In genomic region chr6:126939487-126940171, GRCm38 (mm10) we compare ENCODE assay signal across 8 mouse cellular contexts. TPM values are rescaled to one million over a fixed set of nuclear protein-coding genes. Genes with fewer than 3 reads are reported as not detected.
DNase-seq lines count a peak whose midpoint lies in the region; ATAC-seq lines count a peak whose summit lies in the region.

TSS of gene Rad51ap1 (minus strand) at chr6:126939587.
TSS of gene D6Wsu163e (plus strand) at chr6:126939962.

- peak within 1 kb of the TSS; percentile 88 for H3K4me2 ChIP-seq in heart, embryonic 14.5 days (ENCODE audit: low read length)
- peak within 1 kb of the TSS; percentile 81 for H3K4me2 ChIP-seq in liver, embryonic 13.5 days
- H3K4me2 ChIP-seq in stomach, embryonic 16.5 days (ENCODE audit: low read depth, low read length): peak within 1 kb of the TSS; percentile 97

- DNase-seq in c-Kit-negative CD71-positive TER-119-positive erythroid progenitor cells, embryonic 14.5 days (ENCODE audit: low read depth, low spot score): peak; percentile 89
- DNase-seq in fibroblast of lung, adult 2 months (ENCODE audit: low read depth): peak; percentile 88
- DNase-seq in kidney, postnatal 14 days: peak; percentile 97
- DNase-seq in liver, embryonic 13.5 days: peak; percentile 94
- peak; percentile 93 for DNase-seq in neural tube, embryonic 10.5 days (ENCODE audit: extremely low spot score, low spot score)

- peak within 1 kb of the TSS; percentile 65 to 92 for H3K4me3 ChIP-seq in heart, embryonic 14.5 days (ENCODE audit: control insufficient read depth in 1 of 2, insufficient read depth in 1 of 2, low read depth in 1 of 2, low read length in 2 of 2)
- peak within 1 kb of the TSS; percentile 91 for H3K4me3 ChIP-seq in liver, embryonic 13.5 days (replicated peaks)
- H3K4me3 ChIP-seq in stomach, embryonic 16.5 days (replicated peaks; ENCODE audit: low read length): peak within 1 kb of the TSS; percentile 80

- H3K27ac ChIP-seq in heart, embryonic 14.5 days (replicated peaks in 1 of 2; ENCODE audit: control insufficient read depth in 1 of 2, insufficient read depth in 1 of 2, low read depth in 2 of 2, low read length in 2 of 2): peak within 1 kb of the TSS; percentile 50
- H3K27ac ChIP-seq in liver, embryonic 13.5 days: peak within 1 kb of the TSS; percentile 88
- peak within 1 kb of the TSS; percentile 25; the same call in 1 of the 2 replicates for H3K27ac ChIP-seq in stomach, embryonic 16.5 days (ENCODE audit: low read length)

- H3K4me1 ChIP-seq in heart, embryonic 14.5 days (ENCODE audit: control insufficient read depth in 2 of 2, insufficient read depth in 2 of 2, low read length in 2 of 2): peaks cover 0 to 19% of the 10 kb centered on the region in 2 experiments; a peak in 3 of 4 replicates
- peaks cover 38% of the 10 kb centered on the region for H3K4me1 ChIP-seq in liver, embryonic 13.5 days (replicated peaks)
- H3K4me1 ChIP-seq in stomach, embryonic 16.5 days (ENCODE audit: control insufficient read depth, insufficient read depth, low read length): peaks cover 9% of the 10 kb centered on the region

- H3K36me3 ChIP-seq in heart, embryonic 14.5 days (ENCODE audit: control insufficient read depth, insufficient read depth, low read length): peaks cover 32% of the 10 kb centered on the region
- H3K36me3 ChIP-seq in liver, embryonic 13.5 days: peaks cover 31% of the 10 kb centered on the region
- H3K36me3 ChIP-seq in stomach, embryonic 16.5 days (ENCODE audit: control insufficient read depth, insufficient read depth, low read length): no peaks in the 10 kb centered on the region; the same call in 1 of the 2 replicates

- ATAC-seq in CD4-positive, CD25-positive, alpha-beta regulatory T cell, adult 4 months: peak; percentile 99
- peak; percentile 97 for ATAC-seq in heart, embryonic 14.5 days (ENCODE audit: insufficient number of reproducible peaks, insufficient read depth, low FRiP score, low read depth)
- ATAC-seq in liver, embryonic 13.5 days (ENCODE audit: low read depth): peak; percentile 98
- ATAC-seq in stomach, embryonic 16.5 days (ENCODE audit: insufficient read depth, low FRiP score): peak; percentile 98

- peak within 1 kb of the TSS; percentile 80 for H3K9ac ChIP-seq in heart, embryonic 14.5 days (ENCODE audit: low read length)
- H3K9ac ChIP-seq in liver, embryonic 13.5 days: peak within 1 kb of the TSS; percentile 95
- peak within 1 kb of the TSS; percentile 85 for H3K9ac ChIP-seq in stomach, embryonic 16.5 days (ENCODE audit: low read length)

- H3K9me3 ChIP-seq in heart, embryonic 14.5 days (ENCODE audit: control insufficient read depth, low read length): no peaks in the 10 kb centered on the region
- no peaks in the 10 kb centered on the region for H3K9me3 ChIP-seq in liver, embryonic 13.5 days (replicated peaks)
- no peaks in the 10 kb centered on the region for H3K9me3 ChIP-seq in stomach, embryonic 16.5 days (replicated peaks; ENCODE audit: control insufficient read depth, low read length)

- under 1% methylated on average over 33 of the region's 33 CpGs for WGBS in heart, embryonic 14.5 days
- under 1% methylated on average over 33 of the region's 33 CpGs for WGBS in liver, embryonic 13.5 days (ENCODE audit: insufficient replicate concordance)
- WGBS in stomach, embryonic 16.5 days: under 1% methylated on average over 33 of the region's 33 CpGs

- no peaks in the 10 kb centered on the region for H3K27me3 ChIP-seq in heart, embryonic 14.5 days (ENCODE audit: control insufficient read depth, insufficient read depth, low read length)
- H3K27me3 ChIP-seq in liver, embryonic 13.5 days: no peaks in the 10 kb centered on the region
- no peaks in the 10 kb centered on the region for H3K27me3 ChIP-seq in stomach, embryonic 16.5 days (ENCODE audit: control insufficient read depth, insufficient read depth, low read length)

RNA-seq across cellular contexts. Expression of gene Rad51ap1, which starts in this region (rescaled TPM):
- 1 to 10 TPM; 3.6 to 9.2 TPM for polyA plus RNA-seq in CD4-positive, CD25-positive, alpha-beta regulatory T cell, adult 4 months (2017; shearing (Covaris generic))
- 28.7 and 32.6 TPM in 2 replicates for polyA plus RNA-seq in heart, embryonic 14.5 days (2014; fragmentation: Nextera tagmentation; extraction: Ambion mirVana)
- polyA plus RNA-seq in liver, embryonic 13.5 days (2015; fragmentation: Nextera tagmentation; extraction: Ambion mirVana): 59.0 and 67.3 TPM in 2 replicates
- 42.5 and 50.0 TPM in 2 replicates for polyA plus RNA-seq in stomach, embryonic 16.5 days (2015; fragmentation: Nextera tagmentation; extraction: Ambion mirVana)

RNA-seq across cellular contexts. Expression of gene D6Wsu163e, which starts in this region (rescaled TPM):
- 10 to 100 TPM; 14.9 to 16.3 TPM for polyA plus RNA-seq in CD4-positive, CD25-positive, alpha-beta regulatory T cell, adult 4 months (2017; shearing (Covaris generic))
- polyA plus RNA-seq in heart, embryonic 14.5 days (2014; fragmentation: Nextera tagmentation; extraction: Ambion mirVana): 13.8 and 16.0 TPM in 2 replicates
- polyA plus RNA-seq in liver, embryonic 13.5 days (2015; fragmentation: Nextera tagmentation; extraction: Ambion mirVana): 19.6 and 22.5 TPM in 2 replicates
- 16.9 and 17.0 TPM in 2 replicates for polyA plus RNA-seq in stomach, embryonic 16.5 days (2015; fragmentation: Nextera tagmentation; extraction: Ambion mirVana)

Comparison
In these comparisons a context has a peak if more than half of its experiments do, and no peak if none do; other contexts are left out.
1. Peak in every context shown above with its lines: DNase-seq, ATAC-seq, H3K4me3 ChIP-seq and H3K27ac ChIP-seq.
2. H3K27ac ChIP-seq: peak in every context shown above with its lines; median percentile 88 in liver, embryonic 13.5 days; 50 in heart, embryonic 14.5 days; 25 in stomach, embryonic 16.5 days.